Mouse (Mus musculus) adipocyte (in vitro differentiated cells): Measurements from ENCODE around the gene Gnaz.
A peak's percentile ranks its signal among the peaks of the same experiment; 100 is the strongest.

Experiments used
- DNase-seq: peaks from one replicate; pipeline ENCODE4 v3.0.0-alpha.2; 2016; ENCODE audit warnings: low spot score

The Gnaz gene

GRCm38 (mm10) chr10:74969266-74969665, 2.3 kb downstream of the Gnaz start:
- DNase-seq = no peak

GRCm38 (mm10) chr10:74973026-74973425, 6.0 kb downstream of the Gnaz start:
- no peak for DNase-seq

- DNase-seq = no peak
Measured at GRCm38 (mm10) chr10:74975626-74976025, 8.6 kb downstream of the Gnaz start.

GRCm38 (mm10) chr10:74976429-74976828, 9.5 kb downstream of the Gnaz start:
- no peak for DNase-seq

- DNase-seq = no peak
Measured at GRCm38 (mm10) chr10:74978056-74978455, 11.1 kb downstream of the Gnaz start.

GRCm38 (mm10) chr10:74981159-74981558, 14.2 kb downstream of the Gnaz start:
- no peak for DNase-seq

GRCm38 (mm10) chr10:74983176-74983575, 16.2 kb downstream of the Gnaz start:
- DNase-seq = no peak

- no peak for DNase-seq
Measured at GRCm38 (mm10) chr10:74987698-74988470, 20.9 kb downstream of the Gnaz start.

- no peak for DNase-seq
Measured at GRCm38 (mm10) chr10:74989814-74990213, 22.8 kb downstream of the Gnaz start.

- no peak for DNase-seq
Measured at GRCm38 (mm10) chr10:74990584-74991322, 23.8 kb downstream of the Gnaz start.

- no peak for DNase-seq
Measured at GRCm38 (mm10) chr10:74994863-74995262, 27.9 kb downstream of the Gnaz start.

GRCm38 (mm10) chr10:74995377-74995776, 28.4 kb downstream of the Gnaz start:
- no peak for DNase-seq

GRCm38 (mm10) chr10:75001391-75001790, 34.4 kb downstream of the Gnaz start:
- no peak for DNase-seq

GRCm38 (mm10) chr10:75004067-75004466, 37.1 kb downstream of the Gnaz start:
- no peak for DNase-seq

GRCm38 (mm10) chr10:75006889-75007662, 40.1 kb downstream of the Gnaz start:
- DNase-seq = no peak

- no peak for DNase-seq
Measured at GRCm38 (mm10) chr10:75010704-75011103, 43.7 kb downstream of the Gnaz start.

- DNase-seq = no peak
Measured at GRCm38 (mm10) chr10:75015465-75015864, 48.5 kb downstream of the Gnaz start.

GRCm38 (mm10) chr10:75016481-75016880, 49.5 kb downstream of the Gnaz start:
- DNase-seq = peak; percentile 13

GRCm38 (mm10) chr10:75020271-75020670, 53.3 kb downstream of the Gnaz start:
- no peak for DNase-seq

- DNase-seq = peak; percentile 58
Measured at GRCm38 (mm10) chr10:75021138-75021537, 54.2 kb downstream of the Gnaz start.

- no peak for DNase-seq
Measured at GRCm38 (mm10) chr10:75026491-75026890, 59.5 kb downstream of the Gnaz start.

- DNase-seq = no peak
Measured at GRCm38 (mm10) chr10:75028743-75029142, 61.8 kb downstream of the Gnaz start.

GRCm38 (mm10) chr10:75029677-75030076, 62.7 kb downstream of the Gnaz start:
- no peak for DNase-seq
